Mouse (Mus musculus): Measurements from ENCODE around the gene Paqr7. TPM values are rescaled to one million over a fixed set of nuclear protein-coding genes. Genes with fewer than 3 reads are reported as not detected.

The Paqr7 gene
- polyA plus RNA-seq, 1 experiment from 2014 or later = 12.0 TPM

DNA sequence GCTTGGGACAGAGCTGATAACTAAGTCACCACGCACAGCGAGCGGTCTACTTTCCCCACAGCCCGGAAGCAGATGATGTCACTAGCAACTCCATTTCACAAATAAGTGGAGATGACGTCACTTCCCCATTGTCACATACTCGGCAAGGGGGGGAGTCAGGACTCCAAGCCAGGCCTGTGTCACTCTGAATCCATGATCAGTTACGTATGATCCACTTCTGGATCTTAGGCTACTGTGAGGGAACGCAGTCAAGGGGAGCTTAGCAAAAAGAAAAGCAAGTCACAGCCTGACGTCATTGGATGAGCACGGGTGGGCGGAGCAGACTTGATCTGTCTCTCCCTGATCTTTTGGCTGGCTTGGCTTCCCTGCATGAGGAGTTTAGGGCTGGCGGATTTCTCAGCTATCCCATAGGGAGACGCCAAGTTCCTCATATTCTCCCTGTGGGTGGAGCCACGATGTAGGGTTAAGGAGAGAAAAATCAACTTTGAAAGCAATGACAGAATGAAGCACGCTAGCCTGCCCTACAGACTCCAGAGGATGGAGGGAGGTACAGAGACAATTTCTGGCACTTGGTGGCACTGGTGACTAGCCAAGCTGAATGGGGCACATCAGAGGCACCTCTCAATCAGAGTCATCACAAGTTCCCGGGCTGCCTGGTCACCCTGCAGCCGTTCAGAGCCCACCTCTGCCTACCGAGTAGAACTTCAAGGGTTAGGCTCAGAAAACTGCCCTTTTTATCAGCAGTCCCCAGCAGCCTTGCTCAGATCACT lies 51.9 kb downstream of the Paqr7 start:
- WGBS = 65% methylated on average over 18 of the region's 18 CpGs
- H3K36me3 ChIP-seq (ENCODE audit: control insufficient read depth, insufficient read depth, low read length) = peaks cover 14% of the 10 kb centered on the region
- no peak for ATAC-seq (ENCODE audit: insufficient read depth, low FRiP score)

DNA sequence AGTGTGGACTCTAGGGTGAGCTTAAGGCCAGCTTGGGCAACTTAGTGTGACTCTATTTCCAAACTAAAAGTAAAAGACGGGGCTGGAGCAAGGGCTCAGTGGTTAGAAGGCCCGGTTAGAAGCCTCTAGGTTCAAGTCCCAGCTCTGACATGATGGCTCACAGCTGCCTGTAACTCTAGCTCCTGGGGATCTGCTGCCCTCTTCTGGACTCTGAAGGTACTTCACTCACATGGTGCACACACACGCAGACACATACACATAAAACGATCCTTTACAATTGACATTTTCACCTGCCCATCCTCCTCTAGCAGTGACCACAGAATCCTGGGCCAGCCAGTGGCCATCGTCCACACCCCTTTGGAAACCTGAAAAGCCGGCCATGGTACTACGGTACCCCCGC lies 53.4 kb downstream of the Paqr7 start:
- WGBS = 93% methylated on average over 8 of the region's 8 CpGs

More for the DNA sequence above, 51.9 kb downstream of the Paqr7 start:
- Histone ChIP-seq H3K4me2 (ENCODE audit: low read depth, low read length) (no peak overlapping the region), H3K27me3 (ENCODE audit: control insufficient read depth, insufficient read depth, low read length) (no peaks in the 10 kb centered on the region), H3K4me3 (replicated peaks; ENCODE audit: low read length) (no peak overlapping the region), H3K4me1 (ENCODE audit: control insufficient read depth, insufficient read depth, low read length) (peaks cover 25% of the 10 kb centered on the region), H3K9me3 (replicated peaks; ENCODE audit: control insufficient read depth, low read length) (peaks cover 11% of the 10 kb centered on the region), H3K27ac (ENCODE audit: low read length) (peak overlapping the region; percentile 63; the same call in 1 of the 2 replicates), H3K9ac (ENCODE audit: low read length) (no peak overlapping the region)

DNA sequence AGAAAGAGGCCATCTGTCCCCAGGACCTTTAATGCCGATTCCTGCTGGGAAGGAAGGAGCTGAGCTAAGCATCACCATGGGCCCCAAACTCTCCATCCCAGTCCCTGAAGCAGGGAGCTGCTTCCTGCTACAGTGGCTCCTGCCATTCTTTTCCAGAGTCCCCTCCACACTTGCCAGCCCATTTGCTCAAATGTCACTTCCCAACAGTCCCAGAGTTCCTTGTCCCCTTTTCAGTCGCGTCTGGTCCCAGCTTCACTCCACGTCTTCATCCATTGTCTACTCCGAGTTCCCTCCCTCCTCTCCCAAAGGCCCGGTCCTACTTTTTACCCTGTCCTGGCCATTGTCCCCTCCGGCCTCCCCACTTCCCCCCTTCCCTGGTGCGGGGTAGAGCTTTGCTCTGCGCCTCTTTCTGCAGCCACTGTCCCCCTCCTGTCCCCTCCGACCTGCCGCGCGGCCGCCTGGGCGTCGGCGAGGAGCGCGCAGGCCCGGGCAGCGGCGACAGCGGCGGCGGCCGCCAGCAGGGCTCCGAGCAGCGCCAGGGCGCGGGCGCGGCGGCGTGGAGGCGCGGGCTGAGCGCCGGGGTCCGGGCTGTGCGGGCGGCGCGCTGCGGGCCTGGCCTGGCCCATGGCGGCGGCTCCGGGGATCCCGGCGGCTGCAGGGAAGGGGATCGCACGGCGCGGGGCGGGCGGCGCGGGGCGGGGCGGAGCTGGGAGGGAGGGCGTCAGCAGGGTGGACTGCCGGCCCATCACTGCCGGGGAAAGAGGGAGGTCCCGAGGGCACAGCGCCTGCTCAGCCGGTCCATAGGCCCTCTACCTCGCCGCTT lies 55.2 kb downstream of the Paqr7 start, which contains the start of gene Selenon:
Gene Selenon (minus strand): TSS at position 673 of the 823 bp plus-strand sequence.
- H3K27me3 ChIP-seq (ENCODE audit: control insufficient read depth, insufficient read depth, low read length) = no peaks in the 10 kb centered on the region
- peaks cover 11% of the 10 kb centered on the region for H3K9me3 ChIP-seq (replicated peaks; ENCODE audit: control insufficient read depth, low read length)
- H3K4me3 ChIP-seq (replicated peaks; ENCODE audit: low read length) = peak within 1 kb of the TSS; percentile 85
- peaks cover 10% of the 10 kb centered on the region for H3K36me3 ChIP-seq (ENCODE audit: control insufficient read depth, insufficient read depth, low read length)
- WGBS = under 1% methylated on average over 62 of the region's 67 CpGs
- H3K4me2 ChIP-seq (ENCODE audit: low read depth, low read length) = peak within 1 kb of the TSS; percentile 84
- peaks cover 25% of the 10 kb centered on the region for H3K4me1 ChIP-seq (ENCODE audit: control insufficient read depth, insufficient read depth, low read length)
- H3K9ac ChIP-seq (ENCODE audit: low read length) = peak within 1 kb of the TSS; percentile 98
- peak within 1 kb of the TSS; percentile 83 for H3K27ac ChIP-seq (ENCODE audit: low read length)
- ATAC-seq (ENCODE audit: insufficient read depth, low FRiP score) = peak; percentile 89

More for the DNA sequence above, 53.4 kb downstream of the Paqr7 start:
- Histone ChIP-seq H3K9me3 (replicated peaks; ENCODE audit: control insufficient read depth, low read length) (peaks cover 11% of the 10 kb centered on the region), H3K27me3 (ENCODE audit: control insufficient read depth, insufficient read depth, low read length) (no peaks in the 10 kb centered on the region), H3K27ac (ENCODE audit: low read length) (no peak overlapping the region), H3K36me3 (ENCODE audit: control insufficient read depth, insufficient read depth, low read length) (peaks cover 10% of the 10 kb centered on the region), H3K4me3 (replicated peaks; ENCODE audit: low read length) (no peak overlapping the region), H3K9ac (ENCODE audit: low read length) (no peak overlapping the region), H3K4me2 (ENCODE audit: low read depth, low read length) (no peak overlapping the region), H3K4me1 (ENCODE audit: control insufficient read depth, insufficient read depth, low read length) (peaks cover 25% of the 10 kb centered on the region)
- ATAC-seq (ENCODE audit: insufficient read depth, low FRiP score) = no peak

GRCm38 (mm10) chr4:134553631-134554030 lies 57.1 kb downstream of the Paqr7 start:
- H3K36me3 ChIP-seq (ENCODE audit: control insufficient read depth, insufficient read depth, low read length) = peaks cover 10% of the 10 kb centered on the region
- WGBS = 89% methylated on average over 1 of the region's 1 CpGs
- no peak overlapping the region for H3K4me3 ChIP-seq (replicated peaks; ENCODE audit: low read length)
- peaks cover 12% of the 10 kb centered on the region for H3K4me1 ChIP-seq (ENCODE audit: control insufficient read depth, insufficient read depth, low read length)
- no peaks in the 10 kb centered on the region for H3K27me3 ChIP-seq (ENCODE audit: control insufficient read depth, insufficient read depth, low read length)
- no peak overlapping the region for H3K9ac ChIP-seq (ENCODE audit: low read length)
- no peak overlapping the region for H3K27ac ChIP-seq (ENCODE audit: low read length)
- no peak for ATAC-seq (ENCODE audit: insufficient read depth, low FRiP score)
- peaks cover 11% of the 10 kb centered on the region for H3K9me3 ChIP-seq (replicated peaks; ENCODE audit: control insufficient read depth, low read length)
- no peak overlapping the region for H3K4me2 ChIP-seq (ENCODE audit: low read depth, low read length)

GRCm38 (mm10) chr4:134555956-134556580 lies 59.6 kb downstream of the Paqr7 start:
- Histone ChIP-seq H3K36me3 (ENCODE audit: control insufficient read depth, insufficient read depth, low read length) (no peaks in the 10 kb centered on the region), H3K9me3 (replicated peaks; ENCODE audit: control insufficient read depth, low read length) (no peaks in the 10 kb centered on the region), H3K4me3 (replicated peaks; ENCODE audit: low read length) (no peak overlapping the region), H3K4me2 (ENCODE audit: low read depth, low read length) (no peak overlapping the region), H3K27ac (ENCODE audit: low read length) (no peak overlapping the region), H3K9ac (ENCODE audit: low read length) (no peak overlapping the region), H3K4me1 (ENCODE audit: control insufficient read depth, insufficient read depth, low read length) (peaks cover 9% of the 10 kb centered on the region), H3K27me3 (ENCODE audit: control insufficient read depth, insufficient read depth, low read length) (no peaks in the 10 kb centered on the region)
- ATAC-seq (ENCODE audit: insufficient read depth, low FRiP score) = no peak
- 63% methylated on average over 8 of the region's 8 CpGs for WGBS

DNA sequence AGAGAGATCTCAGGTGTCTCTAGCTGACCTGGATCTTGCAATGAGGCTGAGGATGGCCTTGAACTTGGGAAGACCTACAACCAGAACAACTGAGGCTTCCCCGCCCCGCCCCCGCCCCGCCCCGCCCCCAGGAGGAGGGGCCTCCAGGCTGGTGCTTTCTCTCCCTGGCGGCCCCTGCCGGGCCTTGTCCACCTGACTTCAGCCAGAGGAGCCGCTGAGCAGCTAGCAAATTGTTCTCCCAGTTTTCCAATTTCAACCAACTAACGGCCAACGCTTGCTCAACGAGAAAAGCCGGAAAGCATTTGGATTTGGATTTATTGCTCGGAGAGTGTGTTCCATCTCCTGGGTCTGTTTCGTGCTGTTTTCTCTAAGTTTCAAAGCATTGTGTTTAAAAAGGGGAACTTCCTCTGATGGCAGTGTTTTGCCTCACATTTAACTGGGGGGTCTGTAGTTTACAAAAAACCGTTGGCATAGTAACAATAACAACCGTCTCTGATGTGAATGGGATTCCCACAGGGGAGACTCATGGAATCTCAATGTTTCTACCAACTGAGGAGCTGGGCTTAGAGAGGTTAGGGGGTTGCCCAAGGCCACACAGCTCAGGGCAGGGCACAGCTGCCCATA lies 61.2 kb downstream of the Paqr7 start:
- Histone ChIP-seq H3K36me3 (ENCODE audit: control insufficient read depth, insufficient read depth, low read length) (no peaks in the 10 kb centered on the region), H3K27me3 (ENCODE audit: control insufficient read depth, insufficient read depth, low read length) (no peaks in the 10 kb centered on the region), H3K4me2 (ENCODE audit: low read depth, low read length) (no peak overlapping the region), H3K4me3 (replicated peaks; ENCODE audit: low read length) (no peak overlapping the region), H3K27ac (ENCODE audit: low read length) (no peak overlapping the region), H3K9ac (ENCODE audit: low read length) (no peak overlapping the region), H3K4me1 (ENCODE audit: control insufficient read depth, insufficient read depth, low read length) (no peaks in the 10 kb centered on the region; the same call in 1 of the 2 replicates), H3K9me3 (replicated peaks; ENCODE audit: control insufficient read depth, low read length) (no peaks in the 10 kb centered on the region)
- ATAC-seq (ENCODE audit: insufficient read depth, low FRiP score) = no peak
- 15% methylated on average over 16 of the region's 16 CpGs for WGBS

DNA sequence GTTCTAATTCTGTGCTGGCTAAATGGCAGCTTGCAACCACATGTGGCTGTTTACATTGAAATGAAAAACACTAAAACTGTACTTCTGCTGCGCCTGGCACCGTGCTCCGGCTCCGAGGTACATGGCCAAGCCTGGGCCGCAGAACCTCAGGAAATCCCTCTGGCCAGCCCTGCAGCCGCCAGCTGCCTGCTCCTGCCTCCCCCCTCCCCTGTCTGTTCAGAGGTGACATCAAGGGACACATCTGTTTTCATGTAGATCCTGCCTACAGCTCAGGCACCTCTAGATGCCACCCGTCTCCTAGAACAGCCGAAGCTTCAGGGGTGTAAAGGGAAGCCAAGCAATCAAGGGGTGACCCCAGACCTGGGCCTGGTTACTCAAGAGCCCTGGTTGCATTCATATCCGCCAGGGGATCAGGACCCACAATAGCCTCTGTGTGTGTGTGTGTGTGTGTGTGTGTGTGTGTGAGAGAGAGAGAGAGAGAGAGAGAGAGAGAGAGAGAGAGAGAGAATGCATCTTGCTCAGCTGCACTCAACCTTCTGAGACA lies 62.1 kb downstream of the Paqr7 start:
- ATAC-seq (ENCODE audit: insufficient read depth, low FRiP score) = no peak; the same call in 1 of the 2 replicates
- WGBS = 59% methylated on average over 9 of the region's 9 CpGs
- no peak overlapping the region for H3K9ac ChIP-seq (ENCODE audit: low read length)

DNA sequence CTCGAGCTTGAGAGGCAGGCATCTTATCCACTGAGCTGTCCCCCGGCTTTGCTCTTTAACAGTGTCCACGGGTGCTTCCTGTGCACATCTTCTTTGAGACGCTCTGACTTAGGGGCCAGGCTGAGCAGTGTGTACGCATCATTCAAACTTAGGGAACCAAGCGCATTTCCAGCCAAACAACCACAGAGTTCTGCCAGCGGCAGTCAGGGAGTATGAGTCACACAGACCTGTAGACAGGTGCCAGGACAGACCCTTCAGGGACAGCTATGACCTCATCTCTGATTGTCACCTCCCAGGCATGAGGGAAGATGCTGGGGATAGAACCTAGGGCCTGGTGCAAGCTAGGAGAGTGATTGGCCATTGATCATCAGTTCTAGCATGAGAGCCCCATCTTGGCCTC lies 62.7 kb downstream of the Paqr7 start:
- 70% methylated on average over 7 of the region's 7 CpGs for WGBS
- ATAC-seq (ENCODE audit: insufficient read depth, low FRiP score) = no peak
- H3K4me3 ChIP-seq (replicated peaks; ENCODE audit: low read length) = no peak overlapping the region
- H3K9me3 ChIP-seq (replicated peaks; ENCODE audit: control insufficient read depth, low read length) = no peaks in the 10 kb centered on the region
- no peaks in the 10 kb centered on the region for H3K36me3 ChIP-seq (ENCODE audit: control insufficient read depth, insufficient read depth, low read length)
- no peak overlapping the region for H3K9ac ChIP-seq (ENCODE audit: low read length)
- no peak overlapping the region for H3K27ac ChIP-seq (ENCODE audit: low read length)
- no peaks in the 10 kb centered on the region for H3K27me3 ChIP-seq (ENCODE audit: control insufficient read depth, insufficient read depth, low read length)
- no peak overlapping the region for H3K4me2 ChIP-seq (ENCODE audit: low read depth, low read length)
- no peaks in the 10 kb centered on the region; the same call in 1 of the 2 replicates for H3K4me1 ChIP-seq (ENCODE audit: control insufficient read depth, insufficient read depth, low read length)

More for the DNA sequence above, 62.1 kb downstream of the Paqr7 start:
- no peaks in the 10 kb centered on the region for H3K9me3 ChIP-seq (replicated peaks; ENCODE audit: control insufficient read depth, low read length)
- no peaks in the 10 kb centered on the region for H3K36me3 ChIP-seq (ENCODE audit: control insufficient read depth, insufficient read depth, low read length)
- no peak overlapping the region for H3K4me2 ChIP-seq (ENCODE audit: low read depth, low read length)
- no peaks in the 10 kb centered on the region for H3K27me3 ChIP-seq (ENCODE audit: control insufficient read depth, insufficient read depth, low read length)
- no peak overlapping the region for H3K4me3 ChIP-seq (replicated peaks; ENCODE audit: low read length)
- H3K27ac ChIP-seq (ENCODE audit: low read length) = no peak overlapping the region
- no peaks in the 10 kb centered on the region; the same call in 1 of the 2 replicates for H3K4me1 ChIP-seq (ENCODE audit: control insufficient read depth, insufficient read depth, low read length)
